Mouse (Mus musculus) cerebellum, adult 11 months (tissue): Measurements from ENCODE around the gene Elovl7.

ENCODE experiments used
- DNase-seq: peaks from one replicate; pipeline ENCODE4 v3.0.0; 2022

Gene Elovl7

DNA sequence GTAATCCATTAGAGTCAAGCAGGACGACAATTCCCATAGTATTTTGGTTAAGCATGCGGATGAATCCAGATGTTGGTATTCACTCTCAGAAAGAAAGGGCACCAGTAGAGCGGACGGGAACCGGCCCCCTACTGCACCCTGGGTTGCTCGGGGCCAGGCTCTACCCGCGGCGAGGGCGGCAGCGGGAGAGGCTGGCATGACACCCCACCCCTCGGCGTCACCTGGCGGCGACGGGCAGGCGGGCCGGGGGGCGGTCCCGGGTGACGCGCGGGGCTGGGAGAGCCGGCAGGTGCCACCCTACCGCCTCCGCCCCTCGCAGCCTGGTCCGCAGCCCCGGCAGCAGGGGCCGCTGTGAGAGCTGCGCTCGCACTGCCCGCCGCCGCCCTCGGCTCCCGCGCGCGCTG, at the start of gene Elovl7:
Gene Elovl7 (plus strand): TSS at position 324 of the 404 bp plus-strand sequence.
- DNase-seq, result peak; percentile 82

DNA sequence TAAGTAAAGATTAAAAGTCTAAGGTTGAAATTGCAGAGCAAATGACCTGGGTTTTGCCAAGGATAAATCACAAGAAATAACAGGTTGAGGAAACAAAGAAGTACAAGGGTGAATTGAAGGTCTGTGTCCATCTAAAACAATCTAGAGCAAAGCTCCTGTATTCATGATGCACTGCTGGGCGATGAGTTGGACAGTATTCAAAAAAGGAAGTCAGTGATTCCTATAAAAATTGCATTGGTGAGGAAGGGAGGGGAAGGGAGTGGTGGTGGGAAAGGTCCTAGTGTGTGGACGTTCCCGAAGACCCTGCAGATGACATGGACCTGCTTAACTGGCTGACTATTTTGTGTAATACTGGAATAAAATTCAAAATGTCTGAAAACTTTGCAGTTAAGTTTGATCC, 49.6 kb upstream of the Elovl7 start:
- peak; percentile 18 for DNase-seq

DNA sequence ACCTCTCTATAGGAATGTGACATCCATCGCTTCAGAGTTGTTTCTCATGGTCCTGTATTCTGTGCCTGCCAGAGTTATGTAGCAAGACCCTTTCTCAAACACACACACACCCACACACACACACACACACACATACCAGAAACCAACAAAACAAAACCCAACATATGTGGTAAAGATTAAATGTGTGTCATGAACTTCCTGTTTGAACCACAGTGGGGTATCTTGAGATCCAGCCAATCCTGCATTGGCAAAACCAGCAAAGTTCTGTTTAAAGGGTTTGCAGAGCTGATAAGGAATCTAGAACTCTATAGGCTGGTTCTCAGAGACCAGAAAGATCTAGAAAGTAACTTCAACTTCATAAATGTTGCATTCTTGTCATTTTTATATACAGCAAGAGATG, 44.2 kb upstream of the Elovl7 start:
- DNase-seq, result no peak

DNA sequence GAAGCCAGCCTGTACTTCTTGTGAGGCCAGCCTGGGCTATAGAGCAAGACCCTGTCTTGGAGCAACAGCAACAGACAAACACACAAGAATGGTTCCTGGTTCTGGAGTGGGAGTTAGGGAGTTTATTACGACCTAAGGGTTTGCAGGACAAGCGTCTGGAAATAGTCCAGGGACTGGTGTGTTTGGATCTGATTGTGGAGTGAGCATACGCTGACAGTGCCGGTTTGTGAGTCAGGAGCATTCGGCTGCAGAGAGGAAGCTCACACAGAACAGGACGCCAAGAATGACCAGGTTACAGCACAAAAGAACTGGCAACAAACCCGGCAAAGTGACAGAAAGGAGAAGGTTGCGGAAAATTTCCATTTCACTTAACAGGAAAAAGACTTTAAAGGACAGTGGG, 43.7 kb upstream of the Elovl7 start:
- DNase-seq, result peak; percentile 67

DNA sequence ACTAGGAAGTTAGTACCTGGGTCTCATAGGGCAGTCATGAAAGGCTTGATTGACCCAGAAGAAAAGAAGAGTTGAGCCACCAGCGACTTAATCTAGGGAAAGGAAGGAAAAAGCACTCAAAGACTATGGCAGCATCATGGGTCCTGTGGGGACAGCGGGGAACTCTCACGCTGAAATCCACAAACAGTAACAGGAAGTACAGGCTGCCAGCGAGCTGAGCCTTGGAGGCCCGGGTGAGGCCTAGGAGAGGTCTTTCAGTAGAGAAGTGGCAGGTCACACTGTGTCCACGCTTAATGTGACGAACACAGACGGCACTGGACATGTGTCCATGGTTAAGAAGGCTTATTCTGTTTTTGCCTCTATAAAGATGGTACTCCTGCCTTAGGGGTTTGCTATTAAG, 34.6 kb upstream of the Elovl7 start:
- DNase-seq, result no peak

DNA sequence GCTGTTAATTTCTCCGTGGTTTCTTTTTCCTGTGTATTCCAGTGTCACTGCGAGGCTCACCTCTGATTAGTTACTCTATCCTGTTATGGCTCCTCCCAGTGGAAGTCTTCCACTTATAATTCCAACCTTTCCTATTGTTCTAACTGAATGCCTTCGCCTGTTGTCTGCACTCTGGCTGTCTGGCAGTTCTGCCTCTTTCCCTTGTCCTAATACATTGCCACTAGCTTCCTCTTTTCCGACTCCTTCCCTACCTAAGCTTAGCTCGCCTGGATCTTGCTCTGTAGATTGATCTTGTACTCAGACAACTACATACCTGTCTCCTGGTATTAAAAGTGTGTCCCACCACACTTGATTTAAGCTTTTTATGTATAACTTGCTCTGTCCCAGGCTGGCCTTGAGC, 33.4 kb upstream of the Elovl7 start:
- no peak for DNase-seq

DNA sequence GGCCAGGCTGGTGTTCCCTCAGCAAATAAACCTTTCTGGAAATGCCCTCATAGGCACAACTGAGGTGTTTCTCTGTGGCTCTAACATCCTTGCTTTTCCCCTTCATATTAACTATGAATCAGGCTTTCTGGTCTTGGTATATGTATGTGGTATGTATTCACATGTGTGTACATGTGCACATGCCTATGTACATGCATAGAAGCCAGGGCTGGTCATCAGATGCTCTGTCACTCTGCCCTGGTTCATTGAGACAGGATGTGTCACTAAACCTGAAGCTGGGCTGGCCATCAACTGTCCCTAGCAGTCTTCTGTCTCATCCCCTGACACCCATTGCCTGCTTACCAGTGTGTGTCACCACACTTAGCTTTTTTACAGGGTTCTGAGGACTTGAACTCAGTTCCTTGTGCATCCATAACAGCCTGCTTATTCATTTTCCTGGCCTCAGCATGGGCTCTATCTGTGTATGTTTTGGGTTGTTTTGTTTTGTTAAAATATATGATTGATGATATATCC, 29.4 kb upstream of the Elovl7 start:
- DNase-seq, result no peak

DNA sequence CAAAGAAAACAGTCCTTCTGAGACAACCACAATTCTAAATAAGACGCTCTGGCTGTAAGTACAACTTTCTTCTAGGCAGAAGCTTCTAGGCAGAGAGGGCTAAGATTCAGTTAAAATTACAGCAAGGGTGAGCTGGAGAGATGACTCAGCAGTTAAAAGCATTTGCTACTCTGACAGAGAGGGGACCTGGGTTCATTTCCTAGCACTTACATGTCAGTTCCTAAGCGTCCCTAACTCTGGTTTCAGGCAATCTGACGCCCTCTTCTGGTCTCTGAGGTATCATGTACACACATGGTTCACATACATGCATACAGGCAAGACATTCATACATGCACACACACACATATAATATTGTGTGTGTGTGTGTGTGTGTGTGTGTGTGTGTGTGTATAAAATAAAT, 28.7 kb upstream of the Elovl7 start:
- DNase-seq, result no peak

DNA sequence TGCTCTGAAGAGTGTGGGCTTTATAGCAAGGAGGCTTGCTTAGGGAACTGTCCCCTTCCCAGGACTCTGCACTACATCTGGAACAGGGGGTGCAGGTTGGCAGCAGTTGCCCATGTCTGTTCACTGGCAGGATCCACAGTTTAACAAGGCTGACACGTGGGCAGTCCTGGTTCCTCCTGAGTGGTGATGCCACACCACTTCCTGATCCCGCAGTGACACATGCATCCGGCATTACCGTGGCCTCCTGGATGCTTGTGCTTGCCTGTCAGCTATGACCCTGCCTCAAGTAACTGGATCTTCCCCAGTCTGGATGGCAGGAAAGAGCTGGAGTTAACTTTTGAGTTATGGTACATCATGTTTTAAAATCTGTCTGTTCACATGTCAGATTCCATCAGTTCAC, 26.2 kb upstream of the Elovl7 start:
- DNase-seq, result no peak

DNA sequence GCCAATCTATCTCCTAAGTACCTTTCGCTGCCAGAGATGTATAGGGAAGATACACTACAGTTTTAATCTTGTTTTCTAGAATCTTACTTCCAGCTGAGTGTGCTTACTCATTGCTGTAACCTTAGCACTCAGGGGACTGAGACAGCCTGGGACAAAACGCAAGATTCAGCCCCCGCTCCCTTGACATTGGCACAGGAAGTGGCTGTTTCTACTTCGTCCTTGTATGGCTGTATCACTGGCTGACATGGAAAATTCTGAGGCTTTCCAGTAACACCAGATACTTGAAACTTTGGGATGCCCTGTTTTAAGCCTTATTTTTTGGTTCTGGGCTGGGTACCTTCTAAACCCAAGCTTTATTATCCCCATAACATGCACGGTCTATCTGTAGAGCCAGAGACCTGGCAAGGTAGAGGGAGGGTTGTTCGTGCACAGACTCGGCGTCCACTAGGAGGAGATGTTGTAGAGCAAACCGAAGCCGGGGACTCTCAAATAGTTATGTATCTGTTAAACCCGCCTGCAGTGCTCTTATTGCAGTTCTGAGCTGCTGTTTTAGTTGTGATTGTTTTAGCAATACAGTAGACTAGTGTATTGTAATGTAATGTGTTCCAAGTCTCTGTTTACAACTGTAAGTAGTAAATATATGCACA, 23.0 kb upstream of the Elovl7 start:
- peak; percentile 12 for DNase-seq

DNA sequence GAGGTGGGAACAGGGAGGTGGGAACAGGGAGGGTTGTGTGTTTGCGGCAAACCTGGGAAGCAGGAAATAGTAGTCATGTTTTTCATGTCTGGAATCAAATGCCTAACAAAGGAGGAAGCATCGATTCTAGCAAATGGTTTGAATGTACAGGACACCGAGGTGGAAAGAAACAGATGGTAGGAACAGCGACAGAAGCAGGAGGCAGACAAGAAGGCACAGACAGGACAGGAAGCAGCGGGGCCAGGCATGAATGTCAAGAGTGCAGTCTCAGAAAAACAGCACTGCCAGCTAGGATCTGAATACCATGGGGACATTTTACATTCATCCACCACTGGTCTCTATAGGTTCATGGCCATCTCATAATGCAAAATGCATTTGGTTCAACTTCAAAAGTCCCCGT, 18.7 kb upstream of the Elovl7 start:
- peak; percentile 12 for DNase-seq

DNA sequence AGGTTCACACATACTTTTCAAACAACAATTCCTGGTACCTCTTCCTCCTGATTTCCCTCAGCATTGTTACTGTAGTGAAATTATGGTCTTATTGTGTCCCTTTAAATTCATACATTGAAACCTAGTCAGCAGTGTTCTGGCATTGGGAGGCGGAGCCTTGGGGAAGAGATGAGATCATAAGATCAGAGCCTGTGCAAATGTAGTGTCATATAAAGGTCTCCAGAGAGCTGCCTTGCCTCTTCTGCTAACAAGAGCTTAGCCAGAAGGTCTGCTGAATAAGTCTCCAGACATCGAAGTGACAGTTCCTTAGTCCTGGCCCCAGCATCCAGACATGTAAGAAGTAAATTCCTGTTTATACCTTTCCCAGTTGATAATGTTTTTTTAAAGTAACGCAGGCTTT, 9.3 kb upstream of the Elovl7 start:
- DNase-seq, result no peak

DNA sequence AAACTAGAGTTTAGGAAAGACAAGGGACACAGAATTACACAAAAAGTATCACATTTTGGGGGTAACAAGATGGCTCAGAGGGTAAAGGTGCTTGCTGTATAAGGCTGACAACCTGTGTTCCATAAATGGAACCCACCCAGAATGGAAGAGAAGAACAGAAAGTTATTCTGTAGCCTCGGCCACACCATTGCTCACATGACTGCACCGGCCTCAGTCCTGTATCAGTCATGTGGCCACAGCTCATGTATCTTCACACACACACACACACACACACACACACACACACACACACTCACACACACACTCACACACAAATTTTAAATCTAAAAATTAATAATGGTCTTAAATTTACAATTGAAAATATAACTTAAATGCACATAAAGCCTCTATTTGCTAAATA, 6.8 kb upstream of the Elovl7 start:
- no peak for DNase-seq

DNA sequence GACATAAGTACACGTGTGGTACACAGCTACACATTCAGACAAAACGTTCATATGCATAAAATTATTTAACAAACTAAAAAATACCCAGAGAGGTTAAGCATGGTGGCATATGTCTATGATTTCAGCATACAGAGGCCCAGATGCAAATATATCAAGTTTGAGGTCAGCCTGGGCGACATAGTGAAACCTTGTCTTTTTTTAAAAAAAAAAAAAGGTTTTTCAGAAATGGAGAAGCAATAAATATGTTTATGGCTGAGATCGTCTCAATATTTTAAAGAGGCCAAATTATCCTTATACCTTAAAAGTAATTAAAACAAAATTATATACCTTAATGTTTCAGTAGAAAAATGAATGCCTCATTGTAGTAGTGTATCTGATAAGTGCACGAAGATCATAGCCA, 6.1 kb upstream of the Elovl7 start:
- no peak for DNase-seq

DNA sequence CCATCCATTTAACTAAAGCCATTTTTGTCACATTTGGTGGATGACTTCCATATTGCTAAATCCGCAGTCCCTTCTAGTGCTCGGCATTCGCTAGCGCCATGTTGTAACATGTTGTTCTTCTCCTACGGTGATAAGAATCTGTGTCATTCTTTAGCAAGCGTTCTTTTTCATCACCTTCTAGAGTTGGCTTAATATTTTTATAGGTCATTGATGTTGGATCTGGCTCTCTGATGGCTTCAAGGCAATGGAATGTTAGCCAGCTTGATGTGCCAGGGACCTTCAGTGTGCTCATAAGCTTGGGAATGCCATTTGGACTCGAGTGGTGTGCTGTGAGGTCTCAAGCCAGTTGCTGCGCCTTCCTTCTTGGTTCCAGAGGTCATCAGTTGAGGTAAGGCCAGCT, 3.2 kb upstream of the Elovl7 start:
- DNase-seq, result no peak

DNA sequence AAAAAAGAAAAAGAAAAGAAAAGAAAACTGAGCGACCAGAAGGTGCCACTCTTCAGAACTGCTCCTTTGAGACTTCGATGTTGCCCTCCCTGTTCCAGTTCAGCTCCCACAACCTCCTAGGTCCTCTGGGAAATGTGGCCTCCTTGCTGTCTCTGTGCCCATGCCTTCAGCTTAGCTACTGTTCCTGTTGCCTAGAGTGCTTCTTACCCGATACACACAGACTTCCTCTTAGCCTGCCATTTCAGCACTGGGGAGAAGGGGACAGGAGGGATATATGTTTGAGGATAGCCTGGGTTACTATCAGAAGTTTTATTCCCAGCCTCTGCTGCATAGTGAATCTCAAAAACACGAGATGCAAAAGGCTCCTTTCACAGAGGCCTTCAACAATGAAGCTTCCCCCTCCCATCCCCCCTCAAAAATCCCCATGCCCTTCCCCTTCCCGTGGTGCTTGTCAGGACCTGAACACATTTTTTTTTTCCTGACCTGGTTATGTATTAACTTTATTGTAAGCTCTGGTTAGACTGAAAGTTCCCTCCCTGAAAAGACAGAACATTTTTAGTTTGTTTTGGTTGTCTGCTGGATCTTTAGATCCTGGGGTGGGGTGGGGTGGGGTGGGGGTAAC, 1.7 kb upstream of the Elovl7 start:
- DNase-seq, result no peak

DNA sequence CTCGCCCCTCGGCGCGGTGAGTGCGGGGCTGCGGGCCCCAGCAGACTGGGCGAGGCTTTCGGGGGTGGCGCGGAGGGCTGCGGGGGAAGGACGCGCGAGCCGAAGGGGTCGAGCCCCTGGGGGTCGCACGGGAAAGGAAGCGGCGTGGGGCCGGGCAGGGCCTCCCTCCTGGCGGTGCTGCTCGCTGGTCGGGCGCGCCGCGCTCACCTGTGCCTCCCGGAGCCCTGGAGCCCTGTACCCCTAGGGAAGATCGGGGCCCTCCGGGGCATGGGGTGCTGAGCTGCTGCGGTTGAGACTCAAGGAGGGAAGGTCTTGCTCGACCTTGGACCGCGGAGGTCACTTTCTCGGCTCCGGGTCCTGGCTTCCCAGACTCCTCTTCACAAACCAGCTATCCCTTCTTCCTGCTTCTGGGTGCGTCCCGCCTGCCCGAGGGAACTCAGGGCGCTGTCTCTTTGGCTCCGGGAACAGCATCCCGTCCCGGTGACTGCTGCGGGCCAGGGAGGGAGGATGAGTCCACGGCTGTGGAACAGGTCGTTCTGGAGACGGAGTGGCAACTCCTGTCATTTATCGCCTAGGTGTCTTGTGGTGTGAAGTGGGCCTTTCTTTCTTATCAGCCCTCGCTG, 392 bp downstream of the Elovl7 start:
- peak; percentile 36 for DNase-seq

DNA sequence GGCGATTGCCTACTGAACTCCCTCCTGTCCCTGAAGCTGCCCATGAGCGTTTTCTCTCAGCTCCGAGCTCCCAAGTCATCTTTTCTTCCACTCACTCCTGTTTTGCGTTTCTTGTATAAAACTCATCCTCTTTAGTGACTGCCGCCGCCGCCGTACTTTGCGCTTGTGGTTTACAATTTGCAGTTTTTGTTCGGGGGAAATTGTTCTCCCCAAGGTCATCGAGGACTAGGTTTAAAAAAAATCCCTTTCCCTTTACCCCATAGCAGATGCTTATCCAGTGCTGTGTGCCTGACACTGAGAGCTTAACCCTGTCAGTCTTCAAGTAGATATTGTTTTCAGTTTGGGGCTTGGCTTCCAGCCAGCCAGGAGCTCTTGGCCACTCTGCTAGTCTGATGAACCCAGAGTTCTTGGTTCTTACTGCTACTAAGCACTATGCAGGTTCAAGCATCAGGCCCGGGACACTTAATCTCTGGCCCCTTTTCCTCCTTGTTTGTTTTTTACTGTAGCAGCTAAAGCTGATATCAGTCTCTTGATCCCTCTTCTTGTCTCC, 1.1 kb downstream of the Elovl7 start:
- DNase-seq, result peak; percentile 18

DNA sequence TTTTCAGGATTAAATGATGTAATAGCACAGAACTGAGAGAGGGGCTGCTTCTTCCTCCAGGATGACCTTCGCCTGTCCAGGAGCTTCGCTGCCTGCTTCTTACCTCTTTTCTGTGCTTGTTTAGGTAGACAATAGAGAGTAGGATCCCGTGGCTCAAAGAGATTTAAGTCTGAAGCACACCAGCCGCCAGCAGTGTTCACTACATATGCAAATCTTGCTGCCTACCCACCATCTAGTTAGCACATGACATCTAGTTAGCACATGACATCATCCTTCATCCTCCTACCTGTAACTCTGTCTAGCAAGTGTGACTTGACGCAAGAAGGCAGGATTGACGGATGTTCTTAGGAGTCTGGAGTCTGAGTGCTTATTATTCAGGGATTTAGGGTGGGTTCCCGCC, 5.6 kb downstream of the Elovl7 start:
- DNase-seq, result no peak

DNA sequence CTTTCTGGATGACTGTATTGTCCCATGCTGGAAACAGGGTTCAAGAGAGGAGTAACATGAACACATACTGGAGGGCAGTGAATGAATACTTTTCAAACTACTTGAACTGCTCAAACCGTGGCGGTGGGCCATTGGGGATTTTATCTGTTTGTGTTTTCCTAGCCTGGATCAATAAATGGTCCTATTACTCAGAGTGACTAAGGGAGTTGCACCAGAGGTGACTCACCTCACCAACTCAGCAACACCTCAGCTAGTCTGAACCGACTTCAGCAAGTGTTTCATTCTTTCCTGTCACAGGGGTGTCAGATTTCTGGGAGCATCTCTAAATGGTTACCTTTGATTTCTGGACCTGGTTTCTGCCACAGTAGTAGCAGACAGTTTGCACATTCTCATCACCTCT, 15.0 kb downstream of the Elovl7 start:
- no peak for DNase-seq

DNA sequence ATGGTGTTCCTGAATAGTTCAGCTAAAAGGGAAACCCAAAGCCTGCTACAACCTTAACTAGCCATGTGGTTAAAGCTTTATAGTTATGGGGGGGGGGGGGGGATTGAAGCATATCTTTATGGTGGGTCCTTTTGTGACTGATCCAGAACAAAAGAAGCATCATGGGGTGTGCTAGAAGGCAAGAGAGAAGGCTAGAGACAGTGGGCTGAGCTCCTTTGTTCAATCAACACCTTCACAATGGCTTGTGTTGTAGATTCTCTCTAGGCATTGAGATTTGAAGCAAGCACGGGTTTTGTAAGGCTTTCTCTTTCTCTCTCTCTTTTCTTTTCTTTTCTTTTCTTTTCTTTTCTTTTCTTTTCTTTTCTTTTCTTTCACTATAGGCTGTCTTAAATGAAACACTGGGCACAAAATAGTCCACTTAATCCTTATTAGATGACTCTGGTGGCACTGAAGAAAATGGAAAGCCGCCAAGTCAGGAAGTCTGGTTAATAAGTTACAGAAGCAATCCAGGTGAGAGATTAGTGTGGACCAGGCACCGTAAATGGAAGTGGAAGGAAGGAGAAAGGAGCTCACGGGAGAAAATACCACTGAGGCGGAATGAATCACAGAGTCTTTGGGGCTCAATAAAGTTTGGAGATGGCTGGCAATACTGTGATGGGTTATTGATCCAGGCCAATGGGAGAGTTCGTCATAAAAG, 15.6 kb downstream of the Elovl7 start:
- no peak for DNase-seq

DNA sequence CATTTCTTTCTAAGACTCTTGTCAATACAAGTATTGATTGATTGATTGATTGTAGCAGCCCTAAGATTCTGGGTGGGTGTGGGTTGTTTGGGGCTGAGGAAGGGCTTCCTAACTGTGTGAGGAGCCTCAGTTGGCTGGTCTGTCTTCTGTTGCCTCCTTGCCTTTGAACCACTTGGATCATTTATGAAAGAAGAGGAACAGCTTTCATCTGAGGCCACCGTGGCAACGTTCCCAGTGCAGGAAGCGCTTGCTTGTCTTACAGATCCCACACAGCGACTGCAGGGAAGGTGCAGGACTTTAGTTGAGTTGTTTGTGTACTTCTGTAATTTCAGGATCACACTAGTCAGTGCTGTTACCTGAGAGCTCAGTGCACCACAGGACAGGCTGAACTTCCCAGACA, 25.8 kb downstream of the Elovl7 start:
- peak; percentile 12 for DNase-seq

DNA sequence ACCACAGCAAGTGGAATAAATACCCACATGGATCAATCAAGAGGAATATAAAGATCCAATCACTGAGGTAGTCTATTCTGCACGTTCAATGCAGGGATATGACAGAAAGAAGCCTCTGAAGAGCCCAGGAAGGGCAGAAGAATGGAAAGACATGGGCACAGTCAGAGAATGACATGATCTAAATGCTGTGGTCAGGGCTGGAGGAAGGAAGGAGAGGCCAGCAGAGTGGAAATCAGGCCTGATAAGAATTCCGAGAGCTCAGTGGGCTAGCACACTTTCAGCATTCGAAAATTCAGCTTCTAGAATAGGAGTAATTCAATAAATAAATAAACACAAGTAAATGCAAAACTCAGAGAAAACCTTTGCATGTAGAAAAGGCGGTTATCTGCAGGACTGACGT, 27.5 kb downstream of the Elovl7 start:
- DNase-seq, result no peak
